Mouse (Mus musculus): Measurements from ENCODE around the gene Lrrc74b.
"Not testable (repeated sequence)": the region's sequence is repeated elsewhere in the genome, so short reads cannot be mapped to it uniquely, and the experiment has no call there.

The Lrrc74b gene

GRCm38 (mm10) chr16:17553910-17554685, 6.9 kb downstream of the Lrrc74b start:
- DNase-seq (ENCODE audit: extremely low spot score, low read depth, low spot score), result no peak

GRCm38 (mm10) chr16:17552837-17553236, 8.2 kb downstream of the Lrrc74b start:
- DNase-seq (ENCODE audit: extremely low spot score, low read depth, low spot score), result no peak

GRCm38 (mm10) chr16:17542632-17543031, 18.4 kb downstream of the Lrrc74b start:
- DNase-seq (ENCODE audit: extremely low spot score, low read depth, low spot score), result no peak

- DNase-seq (ENCODE audit: extremely low spot score, low read depth, low spot score), result no peak
These were observed 24.5 kb downstream of the Lrrc74b start for GRCm38 (mm10) chr16:17536584-17536983.

- no peak for DNase-seq (ENCODE audit: extremely low spot score, low read depth, low spot score)
These were observed 28.2 kb downstream of the Lrrc74b start for GRCm38 (mm10) chr16:17532676-17533329.

GRCm38 (mm10) chr16:17532271-17532670, 28.8 kb downstream of the Lrrc74b start:
- DNase-seq (ENCODE audit: extremely low spot score, low read depth, low spot score), result no peak

DNA sequence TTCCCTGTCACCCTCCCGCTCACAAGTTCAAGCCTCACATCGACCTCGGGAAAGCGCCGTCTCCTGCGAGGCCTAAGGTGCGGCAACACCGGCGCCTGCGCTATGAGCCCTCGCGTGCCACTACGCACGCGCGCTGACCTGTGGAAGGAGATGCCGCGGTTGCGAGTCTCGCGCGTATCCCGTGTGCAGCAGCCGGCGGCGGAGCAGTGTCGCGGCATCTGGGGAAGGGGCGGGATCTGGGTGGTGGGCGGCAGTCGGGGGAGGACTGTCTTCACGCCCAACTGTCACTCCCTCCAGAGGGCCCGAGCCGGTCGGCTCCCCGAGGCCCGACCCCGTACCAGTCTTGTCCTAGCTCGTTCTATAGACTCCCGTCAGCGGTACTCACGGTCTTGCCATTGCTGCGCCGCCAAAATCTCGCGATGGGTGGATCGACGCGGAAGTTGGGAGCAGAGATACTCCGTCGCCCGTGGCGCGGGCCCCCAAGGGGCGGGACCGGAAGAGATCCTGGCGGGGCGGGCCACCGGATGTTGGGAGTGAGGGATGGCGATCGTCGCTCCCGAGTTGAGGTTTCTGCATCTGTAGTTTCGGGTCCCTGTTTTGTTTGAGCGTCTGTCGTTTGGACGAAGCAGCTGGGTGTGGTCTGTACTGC, 30.3 kb downstream of the Lrrc74b start, which contains the start of gene Thap7:
Gene Thap7 (minus strand): TSS at position 497 of the 649 bp plus-strand sequence.
- DNase-seq (ENCODE audit: extremely low spot score, low read depth, low spot score), result peak; percentile 89

GRCm38 (mm10) chr16:17529981-17530586, 31.0 kb downstream of the Lrrc74b start:
- DNase-seq (ENCODE audit: extremely low spot score, low read depth, low spot score), result no peak

GRCm38 (mm10) chr16:17528276-17528675, 32.8 kb downstream of the Lrrc74b start:
- no peak for DNase-seq (ENCODE audit: extremely low spot score, low read depth, low spot score)

DNA sequence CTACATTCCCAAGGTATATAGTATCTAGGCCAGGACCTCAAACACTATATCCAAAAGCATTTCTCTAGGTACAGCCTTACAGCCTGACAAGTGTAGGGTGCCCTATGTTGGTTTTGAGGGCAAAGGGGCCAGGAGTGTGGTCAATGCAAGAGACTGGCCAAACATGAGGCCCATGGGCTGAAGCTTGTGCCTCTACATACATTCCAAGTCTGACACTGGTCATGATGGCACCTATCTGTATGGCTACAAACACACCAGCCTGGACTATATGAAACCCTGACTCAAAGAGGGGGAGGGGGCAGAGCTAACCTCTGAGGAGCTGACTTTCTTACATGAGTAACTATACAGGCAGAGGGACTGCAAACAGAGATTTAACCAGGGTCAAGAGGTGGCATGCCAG, 33.4 kb downstream of the Lrrc74b start:
- no peak for DNase-seq (ENCODE audit: extremely low spot score, low read depth, low spot score)

DNA sequence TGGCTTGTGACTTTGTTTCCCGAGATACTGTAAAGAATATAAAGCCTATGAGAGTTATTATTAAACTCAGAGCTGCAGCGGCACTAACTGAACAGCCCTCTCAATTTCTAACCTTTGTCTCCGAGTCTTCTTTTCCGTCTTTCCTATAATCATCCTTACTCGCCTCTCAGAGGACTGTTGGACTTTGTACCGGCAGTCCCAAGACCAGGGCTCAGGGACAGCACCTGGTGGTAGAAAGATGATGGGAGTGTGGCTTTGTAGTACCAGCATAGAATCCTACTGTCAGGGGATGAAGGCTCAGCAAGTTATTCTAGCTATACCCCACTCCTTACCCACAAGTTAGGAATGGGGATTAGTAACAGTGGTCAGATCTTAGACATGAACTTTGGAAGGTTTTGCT, 34.8 kb downstream of the Lrrc74b start:
- DNase-seq (ENCODE audit: extremely low spot score, low read depth, low spot score), result no peak

DNA sequence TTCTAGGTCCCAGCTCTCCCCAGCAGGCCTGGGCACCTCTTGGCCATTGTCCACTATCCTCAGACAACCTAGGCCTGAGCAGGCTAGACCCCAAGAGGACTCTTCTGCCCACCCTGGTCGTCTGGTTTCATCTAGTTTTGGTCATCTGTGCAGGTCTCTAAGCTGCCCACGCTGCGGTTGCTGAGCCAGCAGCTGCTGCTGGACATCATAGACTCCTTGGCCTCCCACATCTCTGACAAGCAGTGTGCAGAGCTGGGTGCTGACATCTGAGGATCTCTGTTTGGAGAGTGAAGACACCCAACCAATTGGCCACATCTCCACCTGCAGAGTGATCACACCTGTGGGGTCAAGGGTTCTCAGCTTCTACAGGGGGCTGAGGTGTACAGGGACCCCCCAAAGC, 35.5 kb downstream of the Lrrc74b start:
- DNase-seq (ENCODE audit: extremely low spot score, low read depth, low spot score), result no peak

- DNase-seq (ENCODE audit: extremely low spot score, low read depth, low spot score), result no peak
These were observed 36.9 kb downstream of the Lrrc74b start for GRCm38 (mm10) chr16:17524156-17524555.

DNA sequence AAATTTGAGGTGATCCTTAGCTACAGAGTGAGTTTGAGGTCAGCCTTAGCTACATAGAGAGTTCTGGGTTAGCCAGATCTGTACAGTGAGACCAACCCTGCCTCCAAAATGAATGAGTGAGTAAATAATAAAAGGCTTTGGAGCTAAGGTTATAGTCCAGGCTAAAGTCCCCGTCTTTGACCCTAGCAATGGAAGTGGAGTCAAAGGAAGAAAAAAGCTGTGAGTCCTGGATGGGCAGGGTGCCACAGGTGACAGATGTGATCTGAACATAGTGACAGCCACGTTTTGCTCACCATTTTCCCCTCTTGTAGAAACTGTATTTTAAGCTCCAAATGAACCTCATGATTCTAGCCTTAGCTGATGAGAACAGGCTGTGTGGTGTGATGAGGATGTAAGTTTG, 42.1 kb downstream of the Lrrc74b start:
- no peak for DNase-seq (ENCODE audit: extremely low spot score, low read depth, low spot score)

- DNase-seq (ENCODE audit: extremely low spot score, low read depth, low spot score), result no peak
These were observed 49.6 kb downstream of the Lrrc74b start for GRCm38 (mm10) chr16:17511431-17511830.

DNA sequence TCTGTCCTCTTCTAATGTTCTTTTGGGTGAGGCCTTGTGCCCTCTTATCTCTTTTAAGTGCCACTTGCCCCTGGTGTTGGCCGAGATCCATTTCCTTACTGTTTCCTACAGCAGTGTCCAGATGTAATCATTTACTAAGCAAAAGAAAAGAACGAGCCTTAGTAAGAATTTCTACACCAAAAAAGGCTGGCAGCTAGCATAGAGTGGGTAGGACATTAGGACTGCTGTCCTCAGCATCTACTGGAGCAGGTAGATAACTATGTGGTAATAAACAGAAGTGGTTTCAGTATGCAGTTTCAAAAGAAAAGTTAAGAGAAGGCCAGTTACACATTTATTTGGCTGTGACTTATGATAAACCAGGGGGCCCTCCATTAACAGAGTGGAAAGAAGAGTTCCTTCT, 50.4 kb downstream of the Lrrc74b start:
- no peak for DNase-seq (ENCODE audit: extremely low spot score, low read depth, low spot score)

- DNase-seq (ENCODE audit: extremely low spot score, low read depth, low spot score), result no peak
These were observed 50.9 kb downstream of the Lrrc74b start for GRCm38 (mm10) chr16:17510143-17510542.

- no peak for DNase-seq (ENCODE audit: extremely low spot score, low read depth, low spot score)
These were observed 51.8 kb downstream of the Lrrc74b start for GRCm38 (mm10) chr16:17509240-17509597.

DNA sequence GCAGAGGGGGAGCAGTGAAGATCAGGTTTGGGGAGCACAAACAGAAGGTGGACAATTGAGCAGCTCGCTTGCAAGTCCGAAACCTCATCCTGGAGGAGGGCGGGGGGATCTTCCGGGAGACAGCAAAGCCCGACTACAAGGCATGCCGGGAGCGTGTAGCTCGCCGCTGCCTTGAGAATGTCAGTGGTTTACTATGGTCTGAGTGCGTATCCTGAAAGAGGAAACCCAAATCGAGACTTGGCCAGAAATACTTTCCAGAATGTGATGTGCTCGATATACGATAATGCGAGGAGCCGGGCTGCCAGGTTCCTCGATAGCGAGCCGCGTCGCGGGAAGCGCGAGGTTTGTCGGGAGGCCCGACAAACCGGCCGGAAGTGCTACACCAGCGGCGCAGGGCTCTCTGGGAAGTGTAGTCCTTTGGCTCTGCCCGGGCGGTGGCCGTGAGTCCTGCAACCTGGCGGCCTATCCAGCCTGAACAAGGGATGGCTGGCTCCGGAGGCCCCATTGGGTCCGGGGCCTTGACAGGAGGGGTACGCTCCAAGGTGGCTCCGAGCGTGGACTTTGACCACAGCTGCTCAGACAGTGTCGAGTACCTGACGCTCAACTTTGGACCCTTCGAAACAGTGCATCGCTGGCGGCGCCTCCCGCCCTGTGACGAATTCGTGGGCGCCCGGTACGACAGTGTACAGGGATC, 52.4 kb downstream of the Lrrc74b start, which contains the start of gene Lztr1:
Gene Lztr1 (plus strand): TSS at position 143 of the 694 bp plus-strand sequence.
- peak; percentile 64 for DNase-seq (ENCODE audit: extremely low spot score, low read depth, low spot score)

DNA sequence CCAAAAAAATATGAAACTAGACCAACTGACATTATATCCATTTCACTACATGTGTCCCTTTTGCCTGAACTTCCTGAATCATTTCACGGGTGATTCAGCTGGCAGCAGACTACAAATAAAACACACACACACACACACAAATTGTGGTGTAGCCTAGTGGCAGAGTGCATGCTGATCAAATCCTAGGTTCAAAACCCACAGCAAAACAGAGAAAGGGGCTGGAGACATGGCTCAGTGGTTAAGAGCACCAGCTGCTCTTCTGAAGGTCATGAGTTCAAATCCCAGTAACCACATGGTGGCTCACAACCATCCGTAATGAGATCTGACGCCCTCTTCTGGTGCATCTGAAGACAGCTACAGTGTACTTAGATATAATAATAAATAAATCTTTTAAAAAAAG, 53.0 kb downstream of the Lrrc74b start:
- DNase-seq (ENCODE audit: extremely low spot score, low read depth, low spot score), result not testable (repeated sequence)

DNA sequence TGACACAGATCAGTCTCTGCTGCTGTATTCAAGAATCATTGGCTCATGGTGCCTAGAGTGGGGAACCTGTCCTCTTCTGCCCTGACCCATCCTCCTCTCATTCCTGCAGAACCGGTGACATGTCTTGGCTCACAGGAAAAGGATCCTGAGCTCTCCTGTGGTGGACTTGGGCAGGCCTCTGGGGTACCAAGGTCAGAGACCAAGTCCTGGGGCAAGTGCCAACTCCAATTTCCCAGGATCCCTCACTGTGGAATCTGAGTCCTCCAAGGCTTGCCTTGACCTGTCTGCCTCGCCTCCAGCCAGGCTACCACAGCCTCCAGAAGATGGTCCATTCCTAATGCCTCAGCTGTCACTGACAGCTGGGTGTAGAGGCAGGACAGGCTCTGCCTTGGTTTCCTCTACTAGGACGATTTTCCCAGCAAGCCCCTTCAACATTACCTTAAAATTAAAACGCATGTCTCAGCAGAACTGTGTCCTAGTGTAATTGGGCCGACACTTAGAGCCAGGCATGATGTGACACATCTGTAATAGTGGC, 54.0 kb downstream of the Lrrc74b start:
- DNase-seq (ENCODE audit: extremely low spot score, low read depth, low spot score), result no peak

Measured in hindlimb bud, embryonic 11.5 days (tissue).